Mouse (Mus musculus) cerebellum, adult 2 months (tissue): ENCODE data around the gene Crtc1.

Experiments
- CTCF ChIP-seq: fragments of 200-500 bp; IDR thresholded peaks from 2 replicates; pipeline ENCODE4 v1.5.1; 2011; ENCODE audit warnings: low read depth, mild to moderate bottlenecking, control low read depth, low read length, moderate library complexity, borderline replicate concordance; ENCODE audit not compliant: insufficient read depth
- POLR2A ChIP-seq: fragments of 200-500 bp; IDR thresholded peaks from 2 replicates; pipeline ENCODE4 v1.6.1; 2011; ENCODE audit warnings: low read length, control low read depth, borderline replicate concordance; ENCODE audit not compliant: insufficient read depth

- TF ChIP-seq POLR2A (no peak), CTCF (no peak)
Measured at GRCm38 (mm10) chr8:70416941-70417340, 22.4 kb downstream of the Crtc1 start.
